Mouse (Mus musculus): ENCODE results near the gene Gm28576. TPM values are rescaled to one million over a fixed set of nuclear protein-coding genes. Genes with fewer than 3 reads are reported as not detected.
"Not testable (repeated sequence)": the region's sequence is repeated elsewhere in the genome, so short reads cannot be mapped to it uniquely, and the experiment has no call there.

Gene Gm28576
- not detected in 2 replicates for polyA plus RNA-seq (2012; rRNA removed)

GRCm38 (mm10) chrY:7722641-7723040 is at the start of gene Gm28576:
Gene Gm28576 (plus strand): TSS chrY:7722941.
- WGBS, result no CpG with 5 or more reads among the region's 8 CpGs
- H3K4me1 ChIP-seq (replicated peaks; ENCODE audit: control insufficient read depth, insufficient read depth, low read length); DNase-seq; H3K27me3 ChIP-seq (ENCODE audit: control insufficient read depth, insufficient read depth, low read length); H3K4me3 ChIP-seq (ENCODE audit: control insufficient read depth, insufficient read depth, low read length); H3K36me3 ChIP-seq (ENCODE audit: control insufficient read depth, insufficient read depth, low read length); H3K27ac ChIP-seq (ENCODE audit: control insufficient read depth, insufficient read depth, low read length): not testable (repeated sequence)

Other genes with a start within 250 kb of the Gm28576 start
- gene Gm20826, start 84.5 kb upstream of the Gm28576 start, polyA plus RNA-seq (2012; rRNA removed), result 0.03 TPM in 2 replicates